Comparison of ENCODE assay signal across 18 mouse cellular contexts in genomic region chrX:56712666-56713065, GRCm38 (mm10).
"Had no signal": no experiment of that assay in that cellular context is flagged by ENCODE, and none has a peak within 500 bp of the region (broad histone marks: within the 10 kb centered on the region; RNA-seq: fewer than 3 reads in every experiment).

No protein-coding gene starts in this region.

- DNase-seq: cerebellum, adult 2 months; cerebellum, adult 8-10 months; cerebellum, adult 9-10 months; cerebellum, adult 9-11 months; cerebellum, postnatal 10 days; cerebellum, postnatal 14 days; cerebellum, postnatal 25 days; cerebellum, postnatal 36 days; embryo, embryonic 11 days; forebrain, postnatal 0 days; gastrocnemius, adult 2 months; gastrocnemius, postnatal 10 days; gastrocnemius, postnatal 14 days; gastrocnemius, postnatal 25 days; gastrocnemius, postnatal 36 days; heart, adult 11 months; heart, adult 18-20 months; heart, adult 2 months had no signal
